Mouse (Mus musculus) forebrain, embryonic 11.5 days (tissue): ENCODE measurements around the gene Trappc6a. TPM values are rescaled to one million over a fixed set of nuclear protein-coding genes. Genes with fewer than 3 reads are reported as not detected.

Experiments
- ATAC-seq: fragments of 200-750 bp; cut with Nextera tagmentation; replicated peaks from 2 replicates; pipeline ENCODE4 v1.8.0; 2017; ENCODE audit warnings: moderate TSS enrichment; ENCODE audit not compliant: low FRiP score
- DNase-seq: peaks from one replicate; pipeline ENCODE4 v3.0.0-alpha.2; 2017; ENCODE audit warnings: low spot score
- H3K27ac ChIP-seq: fragments of 300-500 bp; sonication (generic); 2 replicates; pipeline ENCODE4 v1.5.1; 2014; ENCODE audit warnings: low read depth, low read length
- H3K27me3 ChIP-seq: fragments of 300-500 bp; sonication (generic); 2 replicates; pipeline ENCODE4 v1.6.1; 2014; ENCODE audit warnings: mild to moderate bottlenecking, low read length, mixed read lengths; ENCODE audit not compliant: control insufficient read depth, insufficient read depth
- H3K36me3 ChIP-seq: fragments of 300-500 bp; sonication (generic); 2 replicates; pipeline ENCODE4 v1.6.1; 2014; ENCODE audit warnings: mild to moderate bottlenecking, low read length, moderate library complexity, mixed read lengths; ENCODE audit not compliant: control insufficient read depth, insufficient read depth
- H3K4me1 ChIP-seq: fragments of 300-500 bp; sonication (generic); replicated peaks from 2 replicates; pipeline ENCODE4 v1.6.1; 2014; ENCODE audit warnings: low read length, mixed read lengths; ENCODE audit not compliant: control insufficient read depth, insufficient read depth
- H3K4me2 ChIP-seq: fragments of 300-500 bp; sonication (generic); 2 replicates; pipeline ENCODE4 v1.6.1; 2014; ENCODE audit warnings: low read depth, mild to moderate bottlenecking, low read length, moderate library complexity, mixed read lengths; ENCODE audit not compliant: severe bottlenecking
- H3K4me3 ChIP-seq: fragments of 300-500 bp; sonication (generic); 2 replicates; pipeline ENCODE4 v1.5.1; 2014; ENCODE audit warnings: low read depth, low read length
- H3K9ac ChIP-seq: fragments of 300-500 bp; sonication (generic); 2 replicates; pipeline ENCODE4 v1.6.1; 2014; ENCODE audit warnings: low read length
- H3K9me3 ChIP-seq: fragments of 300-500 bp; sonication (generic); 2 replicates; pipeline ENCODE4 v1.6.1; 2016; ENCODE audit warnings: low read length, mixed read lengths; ENCODE audit not compliant: control insufficient read depth
- WGBS: fragments of 180-500 bp; shearing (Covaris S2); extraction: QIAGEN DNeasy Blood & Tissue Kit; methylation state at CpG from one replicate; pipeline ENCODE4 v1.1.7; 2014; 5-methylcytosine and 5-hydroxymethylcytosine counted together
- polyA plus RNA-seq: library from polyadenylated mRNA; unstranded; fragments of >200 nt; fragmentation: Nextera tagmentation; extraction: Ambion mirVana; gene quantifications from 2 replicates; pipeline ENCODE4 v1.2.1, GENCODE M21; 2014

Trappc6a gene
- polyA plus RNA-seq, 1 experiment from 2014 or later: 43.7 TPM

DNA sequence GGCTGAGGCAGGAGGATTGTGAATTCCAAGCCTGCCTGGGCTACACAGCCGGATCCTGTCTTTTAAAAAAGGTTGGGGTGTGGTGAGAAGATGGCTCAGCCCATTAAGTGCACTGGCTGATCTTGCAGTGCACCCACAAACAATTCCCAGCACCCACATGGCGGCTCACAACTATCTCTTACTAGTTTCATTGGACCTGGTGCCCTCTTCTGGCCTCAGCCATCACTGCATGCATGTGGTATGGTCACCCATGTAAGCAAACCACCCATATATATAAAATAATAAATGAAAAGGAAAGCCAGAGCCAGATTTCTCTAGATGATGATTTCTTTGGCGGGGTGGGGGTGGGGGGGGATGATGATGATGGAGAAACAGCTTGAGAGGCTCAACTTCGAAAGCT lies 56.3 kb downstream of the Trappc6a start:
- Histone ChIP-seq H3K4me3 (no peak overlapping the region), H3K4me2 (no peak overlapping the region), H3K4me1 (peaks cover 12% of the 10 kb centered on the region), H3K27ac (no peak overlapping the region), H3K9ac (no peak overlapping the region), H3K27me3 (no peaks in the 10 kb centered on the region), H3K36me3 (peaks cover 11% of the 10 kb centered on the region; the same call in 1 of the 2 replicates), H3K9me3 (no peaks in the 10 kb centered on the region; the same call in 1 of the 2 replicates)
- ATAC-seq (no peak), DNase-seq (no peak)
- WGBS: 86% methylated on average over 4 of the region's 4 CpGs

Other genes with a start within 250 kb of the Trappc6a start
- 52.8 and 53.0 TPM in 2 replicates for gene Vasp, start 236.6 kb upstream of the Trappc6a start, polyA plus RNA-seq
- 0.44 TPM in 1 of 2 replicates, not detected in the other for gene Ppm1n, start 228.3 kb upstream of the Trappc6a start, polyA plus RNA-seq
- 47.3 and 54.7 TPM in 2 replicates for gene Rtn2, start 225.8 kb upstream of the Trappc6a start, polyA plus RNA-seq
- not detected in 2 replicates for gene Fosb, start 198.3 kb upstream of the Trappc6a start, polyA plus RNA-seq
- gene Ercc1, start 163.6 kb upstream of the Trappc6a start, polyA plus RNA-seq: 94.4 and 100 TPM in 2 replicates
- gene Cd3eap, start 148.9 kb upstream of the Trappc6a start, polyA plus RNA-seq: 23.2 and 24.0 TPM in 2 replicates
- 5.8 and 6.4 TPM in 2 replicates for gene Ppp1r13l, start 148.6 kb upstream of the Trappc6a start, polyA plus RNA-seq
- gene Ercc2, start 126.4 kb upstream of the Trappc6a start, polyA plus RNA-seq: 18.2 and 25.2 TPM in 2 replicates
- 2.0 and 2.8 TPM in 2 replicates for gene Klc3, start 104.3 kb upstream of the Trappc6a start, polyA plus RNA-seq
- gene Ckm, start 103.6 kb upstream of the Trappc6a start, polyA plus RNA-seq: not detected in 2 replicates
- 11.0 and 13.2 TPM in 2 replicates for gene Mark4, start 49.6 kb upstream of the Trappc6a start, polyA plus RNA-seq
- gene Exoc3l2, start 45.1 kb upstream of the Trappc6a start, polyA plus RNA-seq: 1.2 and 1.4 TPM in 2 replicates
- 2.9 and 4.5 TPM in 2 replicates for gene Bloc1s3, start within 50 bp of the Trappc6a start, polyA plus RNA-seq
- 0.11 TPM in 1 of 2 replicates, not detected in the other for gene Nkpd1, start 9.4 kb downstream of the Trappc6a start, polyA plus RNA-seq
- gene Ppp1r37, start 54.7 kb downstream of the Trappc6a start, polyA plus RNA-seq: 5.1 and 7.8 TPM in 2 replicates
- gene Zfp296, start 68.9 kb downstream of the Trappc6a start, polyA plus RNA-seq: 0.40 and 0.47 TPM in 2 replicates
- gene Gemin7, start 69.2 kb downstream of the Trappc6a start, polyA plus RNA-seq: 151 and 156 TPM in 2 replicates
- gene Clasrp, start 96.1 kb downstream of the Trappc6a start, polyA plus RNA-seq: 59.7 and 64.1 TPM in 2 replicates
- gene Relb, start 121.0 kb downstream of the Trappc6a start, polyA plus RNA-seq: 2.9 and 3.7 TPM in 2 replicates
- 89.1 and 92.0 TPM in 2 replicates for gene Clptm1, start 156.6 kb downstream of the Trappc6a start, polyA plus RNA-seq
- not detected in 2 replicates for gene Apoc2, start 169.5 kb downstream of the Trappc6a start, polyA plus RNA-seq
- gene Gm44805, start 173.0 kb downstream of the Trappc6a start, polyA plus RNA-seq: not detected in 2 replicates
- gene Apoc4, start 173.1 kb downstream of the Trappc6a start, polyA plus RNA-seq: not detected in 2 replicates
- 1.00 and 2.0 TPM in 2 replicates for gene Apoc1, start 184.3 kb downstream of the Trappc6a start, polyA plus RNA-seq
- 125 and 152 TPM in 2 replicates for gene Apoe, start 190.8 kb downstream of the Trappc6a start, polyA plus RNA-seq
- gene Tomm40, start 207.0 kb downstream of the Trappc6a start, polyA plus RNA-seq: 160 and 171 TPM in 2 replicates
- gene Nectin2, start 242.1 kb downstream of the Trappc6a start, polyA plus RNA-seq: 56.0 and 59.2 TPM in 2 replicates